Mouse (Mus musculus): ENCODE measurements at regions not wholly inside any gene's neighbourhood (a gene's known extent, or its start where the extent isn't known, plus 50 kb on each side); places are given as distances from the start of the nearest gene placed in this dataset.

DNA sequence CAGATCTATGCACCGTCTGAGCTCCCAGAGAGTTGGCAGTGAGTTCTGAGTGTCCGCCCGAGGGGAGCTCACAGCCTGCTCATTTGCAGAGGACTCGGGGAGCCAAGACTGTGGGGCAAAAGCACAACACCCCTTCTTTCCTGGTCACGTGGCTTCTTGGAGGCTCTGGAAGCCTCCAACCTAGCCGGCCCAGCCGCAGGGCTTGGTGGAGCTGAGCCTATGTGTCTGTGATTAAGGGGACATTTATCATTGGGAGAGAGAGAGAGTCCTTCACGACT lies 217.5 kb downstream of the Vrk1 start:
- no peak for DNase-seq (ENCODE audit: low read depth, low spot score)
- Histone ChIP-seq H3K9ac (ENCODE audit: insufficient read depth, low read depth, low read length, poor library complexity, severe bottlenecking) (peak overlapping the region; percentile 44; the same call in 1 of the 2 replicates), H3K4me3 (ENCODE audit: insufficient read depth in 1 of 2, low read depth in 1 of 2, low read length in 2 of 2, poor library complexity in 1 of 2, severe bottlenecking in 1 of 2) (peak overlapping the region in 1 of 2 experiments; percentile 30; a peak in 1 of 4 replicates), H3K27ac (ENCODE audit: insufficient read depth, low read depth, low read length, poor library complexity, severe bottlenecking) (peak overlapping the region; percentile 2; the same call in 1 of the 2 replicates), H3K4me1 (ENCODE audit: control insufficient read depth in 2 of 2, insufficient read depth in 2 of 2, low read length in 2 of 2, poor library complexity in 1 of 2) (peaks cover 3 to 10% of the 10 kb centered on the region in 2 experiments; a peak in 1 of 4 replicates), H3K36me3 (ENCODE audit: control insufficient read depth, insufficient read depth, low read length, poor library complexity, severe bottlenecking) (no peaks in the 10 kb centered on the region), H3K9me3 (ENCODE audit: control insufficient read depth, insufficient read depth, low read depth, low read length) (no peaks in the 10 kb centered on the region)
- in situ Hi-C loops (cut with MboI; ENCODE audit: low sequenced_read_pairs in 2 of 2, unreplicated experiment in 2 of 2): no loop called here
- TF ChIP-seq CHD2 (IDR thresholded peaks at IDR 0.05; ENCODE audit: low read depth, low read length) (no peak), MAFK (IDR thresholded peaks at IDR 0.05; ENCODE audit: insufficient read depth, low read depth, low read length) (no peak), ZC3H11A (IDR thresholded peaks at IDR 0.05; ENCODE audit: borderline replicate concordance, low read depth, low read length) (no peak), ZNF384 (IDR thresholded peaks at IDR 0.05; ENCODE audit: low read depth, low read length) (no peak), HCFC1 (IDR thresholded peaks at IDR 0.05; ENCODE audit: borderline replicate concordance, insufficient read depth, low read length) (no peak)

DNA sequence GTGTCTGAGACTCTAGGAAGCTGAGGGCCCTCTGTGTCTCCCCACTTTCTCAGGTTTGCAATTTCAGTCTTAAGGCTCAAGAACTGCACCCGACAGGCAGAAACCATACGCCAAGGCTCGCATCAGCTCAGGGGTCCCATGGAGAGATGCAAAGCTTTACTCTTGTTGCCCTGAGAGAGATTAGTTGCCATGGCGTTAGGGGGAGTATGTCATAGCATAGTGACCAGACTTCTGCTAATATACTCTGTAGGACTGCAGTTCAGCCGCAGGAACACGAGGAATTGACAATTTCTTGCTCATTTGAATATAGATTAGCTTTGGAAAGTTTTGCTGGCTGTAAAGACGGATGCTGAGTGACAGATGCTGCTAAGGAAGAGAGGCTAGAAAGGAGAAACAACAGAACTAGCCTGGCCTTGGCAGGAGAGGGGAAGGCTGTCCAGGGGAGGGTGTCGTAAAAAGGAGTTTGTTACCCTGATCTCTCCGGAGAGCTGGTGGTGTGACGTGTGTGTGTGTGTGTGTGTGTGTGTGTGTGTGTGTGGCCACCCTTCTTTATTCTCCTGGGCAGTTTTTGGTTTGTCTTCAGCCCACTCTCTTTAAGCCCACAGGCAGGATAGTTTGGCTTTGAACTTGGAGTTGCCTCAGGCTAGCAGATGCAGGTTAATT lies 235.3 kb downstream of the Vrk1 start:
- no peaks in the 10 kb centered on the region for H3K4me1 ChIP-seq (ENCODE audit: control insufficient read depth in 2 of 2, insufficient read depth in 2 of 2, low read length in 2 of 2, poor library complexity in 1 of 2)
- no peak for DNase-seq (ENCODE audit: low read depth, low spot score)
- in situ Hi-C loops (cut with MboI; ENCODE audit: low sequenced_read_pairs in 2 of 2, unreplicated experiment in 2 of 2): no loop called here

DNA sequence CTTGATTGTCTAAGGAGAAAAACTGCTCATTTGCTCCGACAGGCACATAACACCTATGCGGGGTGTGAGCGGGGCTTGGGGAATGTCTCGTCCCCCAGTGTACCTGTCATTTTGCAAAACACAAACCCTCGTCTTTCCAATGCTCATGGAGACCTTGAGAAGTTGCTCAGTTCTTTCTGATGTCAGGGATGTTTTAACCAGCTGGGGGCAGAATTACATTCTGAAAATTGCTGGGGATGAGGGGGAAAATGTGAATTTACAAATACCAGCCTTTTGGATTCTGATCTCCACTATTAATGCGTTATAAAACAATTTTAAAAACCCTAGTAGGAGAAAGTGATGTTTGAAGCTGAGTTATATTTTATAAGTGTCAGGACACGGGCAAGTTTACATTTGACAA lies 263.6 kb downstream of the Vrk1 start:
- Histone ChIP-seq H3K27ac (ENCODE audit: insufficient read depth, low read depth, low read length, poor library complexity, severe bottlenecking) (no peak overlapping the region), H3K9ac (ENCODE audit: insufficient read depth, low read depth, low read length, poor library complexity, severe bottlenecking) (no peak overlapping the region), H3K9me3 (ENCODE audit: control insufficient read depth, insufficient read depth, low read depth, low read length) (no peaks in the 10 kb centered on the region), H3K36me3 (ENCODE audit: control insufficient read depth, insufficient read depth, low read length, poor library complexity, severe bottlenecking) (no peaks in the 10 kb centered on the region), H3K4me3 (ENCODE audit: insufficient read depth in 1 of 2, low read depth in 1 of 2, low read length in 2 of 2, poor library complexity in 1 of 2, severe bottlenecking in 1 of 2) (no peak overlapping the region), H3K4me1 (ENCODE audit: control insufficient read depth in 2 of 2, insufficient read depth in 2 of 2, low read length in 2 of 2, poor library complexity in 1 of 2) (no peaks in the 10 kb centered on the region)
- in situ Hi-C loops (cut with MboI; ENCODE audit: low sequenced_read_pairs in 2 of 2, unreplicated experiment in 2 of 2): no loop called here
- TF ChIP-seq ZNF384 (IDR thresholded peaks at IDR 0.05; ENCODE audit: low read depth, low read length) (no peak), HCFC1 (IDR thresholded peaks at IDR 0.05; ENCODE audit: borderline replicate concordance, insufficient read depth, low read length) (no peak), MAFK (IDR thresholded peaks at IDR 0.05; ENCODE audit: insufficient read depth, low read depth, low read length) (no peak), CHD2 (IDR thresholded peaks at IDR 0.05; ENCODE audit: low read depth, low read length) (no peak), ZC3H11A (IDR thresholded peaks at IDR 0.05; ENCODE audit: borderline replicate concordance, low read depth, low read length) (no peak)
- no peak for DNase-seq (ENCODE audit: low read depth, low spot score)

More for the DNA sequence above, 235.3 kb downstream of the Vrk1 start:
- Histone ChIP-seq H3K9ac (ENCODE audit: insufficient read depth, low read depth, low read length, poor library complexity, severe bottlenecking) (no peak overlapping the region), H3K27ac (ENCODE audit: insufficient read depth, low read depth, low read length, poor library complexity, severe bottlenecking) (no peak overlapping the region), H3K9me3 (ENCODE audit: control insufficient read depth, insufficient read depth, low read depth, low read length) (no peaks in the 10 kb centered on the region), H3K36me3 (ENCODE audit: control insufficient read depth, insufficient read depth, low read length, poor library complexity, severe bottlenecking) (no peaks in the 10 kb centered on the region), H3K4me3 (ENCODE audit: insufficient read depth in 1 of 2, low read depth in 1 of 2, low read length in 2 of 2, poor library complexity in 1 of 2, severe bottlenecking in 1 of 2) (no peak overlapping the region)
- TF ChIP-seq MAFK (IDR thresholded peaks at IDR 0.05; ENCODE audit: insufficient read depth, low read depth, low read length) (no peak), CHD2 (IDR thresholded peaks at IDR 0.05; ENCODE audit: low read depth, low read length) (no peak), ZC3H11A (IDR thresholded peaks at IDR 0.05; ENCODE audit: borderline replicate concordance, low read depth, low read length) (no peak)

DNA sequence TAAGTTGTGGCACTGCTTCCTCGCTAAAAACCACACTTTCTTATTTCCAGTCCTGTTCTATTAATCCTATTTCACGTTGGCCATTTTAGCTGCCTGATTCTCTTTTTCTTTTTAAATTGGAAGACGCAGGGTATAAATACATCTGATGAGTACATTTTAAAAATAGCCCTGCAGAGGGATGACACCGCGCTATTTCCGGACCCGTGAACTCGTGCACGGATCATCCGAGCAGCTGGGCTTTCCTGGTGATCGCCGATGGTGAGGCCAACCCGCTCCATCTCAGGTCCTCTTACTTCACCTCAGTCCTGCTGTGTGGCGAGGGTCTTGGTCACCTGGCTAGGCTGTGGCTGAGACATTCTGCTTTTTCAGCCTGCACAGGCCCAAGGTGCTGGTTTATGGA lies 267.9 kb downstream of the Vrk1 start:
- in situ Hi-C loops (cut with MboI; ENCODE audit: low sequenced_read_pairs in 2 of 2, unreplicated experiment in 2 of 2): no loop called here
- no peaks in the 10 kb centered on the region for H3K4me1 ChIP-seq (ENCODE audit: control insufficient read depth in 2 of 2, insufficient read depth in 2 of 2, low read length in 2 of 2, poor library complexity in 1 of 2)
- no peak for DNase-seq (ENCODE audit: low read depth, low spot score)
- no peak overlapping the region for H3K4me3 ChIP-seq (ENCODE audit: insufficient read depth in 1 of 2, low read depth in 1 of 2, low read length in 2 of 2, poor library complexity in 1 of 2, severe bottlenecking in 1 of 2)
- no peaks in the 10 kb centered on the region for H3K9me3 ChIP-seq (ENCODE audit: control insufficient read depth, insufficient read depth, low read depth, low read length)
- no peak overlapping the region for H3K27ac ChIP-seq (ENCODE audit: insufficient read depth, low read depth, low read length, poor library complexity, severe bottlenecking)
- H3K36me3 ChIP-seq (ENCODE audit: control insufficient read depth, insufficient read depth, low read length, poor library complexity, severe bottlenecking): no peaks in the 10 kb centered on the region
- H3K9ac ChIP-seq (ENCODE audit: insufficient read depth, low read depth, low read length, poor library complexity, severe bottlenecking): no peak overlapping the region
- TF ChIP-seq ZC3H11A (IDR thresholded peaks at IDR 0.05; ENCODE audit: borderline replicate concordance, low read depth, low read length): no peak
- TF ChIP-seq ZNF384 (IDR thresholded peaks at IDR 0.05; ENCODE audit: low read depth, low read length): no peak
- TF ChIP-seq MAFK (IDR thresholded peaks at IDR 0.05; ENCODE audit: insufficient read depth, low read depth, low read length): no peak
- TF ChIP-seq CHD2 (IDR thresholded peaks at IDR 0.05; ENCODE audit: low read depth, low read length): no peak
- TF ChIP-seq HCFC1 (IDR thresholded peaks at IDR 0.05; ENCODE audit: borderline replicate concordance, insufficient read depth, low read length): no peak

Measured in ES-E14 (cell line).